Mouse (Mus musculus) T-helper 1 cell (primary cell): ENCODE data around the gene Dqx1.

Experiments
- in situ Hi-C: fragments of 300-600 bp; cut with MboI, MseI; formaldehyde crosslinking; loops from one replicate; pipeline ENCODE4 v1.15.1; 2025; ENCODE audit warnings: high pct_unique_total_duplicates

Dqx1 gene

GRCm38 (mm10) chr6:83070311-83071219 lies 12.9 kb downstream of the Dqx1 start:
- in situ Hi-C loops: no loop called here

DNA sequence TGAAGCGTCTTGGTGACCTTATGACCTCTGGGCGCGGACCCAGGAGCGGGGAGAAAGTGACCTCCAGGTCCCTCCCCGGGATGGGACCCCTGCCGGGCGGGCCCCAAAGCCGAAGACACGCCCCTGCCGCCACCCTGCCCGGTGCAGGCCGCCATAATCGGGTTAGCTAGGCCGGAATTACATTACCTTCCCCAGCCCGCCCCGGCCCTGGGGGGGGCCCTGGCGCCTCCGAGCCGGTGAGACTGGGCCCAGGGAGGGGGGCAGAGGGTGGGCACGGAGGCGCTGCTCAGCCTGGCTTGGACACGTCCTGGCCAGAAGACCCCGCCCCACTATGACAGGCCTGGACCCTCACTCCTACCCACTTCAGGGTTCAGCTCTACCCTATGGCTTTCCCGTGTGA lies 13.6 kb downstream of the Dqx1 start:
- in situ Hi-C loops: no loop called here

- in situ Hi-C loops: no loop called here
Measured at GRCm38 (mm10) chr6:83074979-83075378, 17.3 kb downstream of the Dqx1 start.

- in situ Hi-C loops: no loop called here
Measured at GRCm38 (mm10) chr6:83077630-83078323, 20.1 kb downstream of the Dqx1 start, which contains the start of gene Pcgf1. Gene Pcgf1 (plus strand): TSS chr6:83077869.

DNA sequence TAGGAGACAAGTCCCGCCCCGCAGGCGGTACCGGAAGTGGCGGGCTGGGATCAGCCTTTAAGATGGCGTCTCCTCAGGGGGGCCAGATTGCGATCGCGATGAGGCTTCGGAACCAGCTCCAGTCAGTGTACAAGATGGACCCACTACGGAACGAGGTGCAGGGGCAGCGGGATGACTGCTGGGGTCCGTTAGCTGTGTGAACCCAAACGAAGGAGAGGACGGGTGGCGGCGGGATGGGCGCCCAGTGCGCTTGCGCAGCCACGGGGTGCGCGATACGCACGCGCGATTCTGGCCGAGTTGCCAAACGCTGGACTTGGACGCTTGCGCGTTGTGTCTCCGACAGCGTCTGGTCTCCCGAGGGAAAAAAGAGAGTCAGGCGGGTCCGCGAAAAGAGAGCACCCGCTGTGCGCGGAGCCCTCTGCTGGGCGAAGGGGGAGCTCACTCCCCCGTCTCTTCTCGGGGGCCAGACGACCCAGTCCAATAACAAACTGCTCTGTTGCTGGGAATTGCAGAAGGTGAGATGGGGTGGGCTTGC lies 20.7 kb downstream of the Dqx1 start:
- in situ Hi-C loops: no loop called here

DNA sequence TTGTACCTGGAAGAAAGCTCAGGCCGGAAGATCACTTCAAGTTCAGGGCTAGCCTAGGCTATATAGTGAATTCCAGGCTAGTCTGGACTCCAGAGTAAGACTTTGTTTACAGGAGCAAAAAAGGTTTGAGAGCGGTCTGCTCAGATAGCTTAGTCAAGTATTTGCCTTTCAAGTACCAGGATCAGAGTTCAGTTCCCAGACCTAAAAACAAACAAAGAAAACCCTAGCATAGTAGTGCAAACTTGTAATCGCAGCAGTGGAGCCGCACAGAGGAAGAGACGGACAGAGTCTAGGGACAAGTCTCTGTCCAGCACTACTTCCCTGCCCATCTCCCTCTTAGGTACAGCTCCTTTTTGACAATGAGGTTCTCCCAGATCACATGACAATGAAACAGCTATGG lies 22.6 kb downstream of the Dqx1 start:
- in situ Hi-C loops: no loop called here

DNA sequence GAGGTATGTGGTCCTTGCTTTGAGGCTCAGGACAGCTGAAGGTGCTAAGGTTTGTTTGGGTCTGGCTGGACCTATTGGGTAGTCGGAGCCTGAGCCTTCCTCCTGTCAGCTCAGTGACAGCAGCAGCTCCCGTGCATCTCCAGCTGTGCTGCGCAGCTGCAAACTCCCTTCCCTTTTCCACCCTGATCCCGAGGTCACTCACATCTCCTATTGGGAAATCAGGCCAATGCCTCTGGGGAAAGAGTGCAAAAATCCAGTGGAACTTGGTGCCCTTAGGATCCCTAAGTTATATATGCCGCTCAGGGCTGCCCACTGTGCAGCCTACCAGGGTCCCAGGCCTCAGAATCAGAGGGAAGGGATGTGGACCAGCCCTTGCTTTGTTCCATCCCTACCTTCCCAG lies 25.9 kb downstream of the Dqx1 start:
- in situ Hi-C loops: no loop called here

GRCm38 (mm10) chr6:83084477-83084876 lies 26.8 kb downstream of the Dqx1 start:
- in situ Hi-C loops: no loop called here

DNA sequence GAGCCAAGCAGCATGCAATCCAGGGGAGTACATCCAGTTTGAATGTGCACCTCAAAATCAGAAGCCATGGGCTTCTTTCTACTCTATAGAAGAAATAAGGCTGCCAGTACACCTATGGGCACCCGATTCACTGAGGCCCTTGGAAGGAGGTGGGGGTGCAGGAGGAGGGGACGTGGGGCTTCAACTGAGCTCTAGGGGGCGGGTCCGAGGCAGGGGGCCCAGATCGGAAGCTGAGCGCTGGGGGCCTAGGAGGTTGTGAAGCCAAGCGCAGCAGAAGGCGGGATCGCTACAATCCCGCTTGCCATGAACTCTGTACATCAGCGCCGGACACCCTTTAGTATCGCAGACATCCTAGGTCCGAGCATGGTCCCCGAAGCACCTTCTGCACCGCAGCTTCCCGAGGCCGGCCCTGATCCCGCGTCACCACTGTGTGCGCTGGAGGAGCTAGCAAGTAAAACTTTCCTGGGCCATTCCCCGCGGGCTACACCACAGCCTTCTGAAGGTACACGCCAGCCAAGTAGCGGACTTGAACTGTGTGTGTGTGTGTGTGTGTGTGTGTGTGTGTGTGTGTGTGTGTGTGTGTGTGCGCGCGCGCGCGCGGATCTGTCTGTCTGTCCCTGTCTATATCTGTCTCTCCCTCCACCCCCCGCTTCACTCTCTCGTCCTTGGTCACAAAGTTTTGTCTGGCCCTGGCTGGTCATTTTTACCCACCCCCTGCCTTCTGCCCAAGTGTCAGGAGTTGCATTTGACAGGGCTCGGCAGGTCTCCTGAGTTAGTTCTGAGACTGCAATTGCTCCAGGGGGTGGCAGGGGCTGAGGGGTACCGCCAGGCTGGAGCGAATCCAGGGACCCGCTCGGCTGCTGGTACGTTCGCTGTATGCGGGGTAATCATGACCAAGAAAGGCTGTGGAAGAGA lies 28.7 kb downstream of the Dqx1 start, which contains the start of gene Lbx2:
Gene Lbx2, plus strand, starts transcription at position 247 of the 915 bp plus-strand sequence.
- in situ Hi-C loops: no loop called here

DNA sequence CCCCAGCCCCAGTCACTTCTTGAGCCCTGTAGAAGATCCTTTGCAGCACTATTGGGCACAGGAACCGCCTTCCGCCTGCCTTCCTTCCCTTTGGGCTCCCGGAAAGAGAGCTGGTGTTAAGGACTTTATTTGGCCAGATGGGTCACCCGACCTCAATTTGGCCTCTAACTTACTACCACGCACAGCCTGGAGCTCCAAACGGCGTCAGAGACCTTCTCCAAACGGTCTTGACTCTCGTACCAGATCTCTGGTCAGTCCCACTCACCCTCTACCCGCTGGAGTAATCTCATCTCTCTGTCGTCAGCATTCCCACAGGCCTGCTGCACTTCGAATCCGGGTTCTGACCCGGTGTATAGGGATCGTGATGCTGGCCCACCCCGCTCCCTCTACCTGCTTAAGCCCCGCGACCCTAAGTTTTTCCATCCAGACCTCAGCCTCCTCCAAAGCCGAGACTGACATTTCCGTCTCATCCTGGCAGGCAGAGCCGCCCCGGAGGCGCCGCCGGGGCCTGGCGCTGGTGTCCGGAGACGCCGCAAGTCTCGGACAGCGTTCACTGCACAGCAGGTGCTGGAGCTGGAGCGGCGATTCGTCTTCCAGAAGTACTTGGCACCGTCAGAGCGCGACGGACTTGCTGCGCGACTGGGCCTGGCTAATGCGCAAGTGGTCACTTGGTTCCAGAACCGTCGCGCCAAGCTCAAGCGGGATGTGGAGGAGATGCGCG lies 29.7 kb downstream of the Dqx1 start:
- in situ Hi-C loops: no loop called here

- in situ Hi-C loops: no loop called here
Measured at GRCm38 (mm10) chr6:83087926-83088260, 30.2 kb downstream of the Dqx1 start.

- in situ Hi-C loops: no loop called here
Measured at GRCm38 (mm10) chr6:83092416-83093127, 34.9 kb downstream of the Dqx1 start.

DNA sequence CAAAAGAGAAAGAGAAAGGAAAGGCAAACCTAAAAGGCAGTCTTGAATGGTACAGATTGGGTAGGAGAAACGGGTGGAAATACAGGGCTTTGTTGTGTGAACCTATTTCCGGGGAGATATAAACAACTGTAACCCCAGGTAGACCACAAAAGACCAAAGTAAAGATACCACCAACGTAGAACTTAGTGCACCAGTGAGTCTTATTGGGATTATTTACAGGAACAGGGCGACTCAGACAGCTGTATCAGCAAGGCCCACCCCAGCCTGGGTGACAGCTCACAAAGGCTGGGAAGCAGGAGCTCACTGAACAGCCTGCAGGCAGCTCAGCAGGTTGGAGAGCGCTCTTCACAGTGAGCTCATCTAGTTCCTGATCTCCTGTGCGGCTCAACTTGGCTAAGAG lies 38.3 kb downstream of the Dqx1 start:
- in situ Hi-C loops: no loop called here

DNA sequence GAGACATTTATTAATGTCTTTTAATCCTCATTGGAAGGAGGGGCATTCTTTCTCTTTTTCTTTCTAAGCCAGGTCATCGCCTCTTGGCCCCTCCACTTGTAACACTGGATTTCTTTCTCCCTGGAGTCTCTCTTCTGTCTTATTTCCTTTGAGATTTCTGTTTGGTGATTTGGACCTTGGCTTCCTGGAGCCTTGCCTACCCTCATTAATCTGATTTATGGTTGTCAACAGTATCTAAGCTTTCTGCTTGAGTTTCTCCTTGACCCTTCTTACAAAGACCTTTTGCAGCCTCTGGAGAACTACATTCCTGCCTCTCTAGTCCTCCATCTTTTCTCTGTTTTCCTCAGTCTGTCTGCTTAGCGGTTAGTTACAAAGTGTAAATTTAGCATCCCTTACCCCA lies 40.8 kb downstream of the Dqx1 start:
- in situ Hi-C loops: no loop called here

GRCm38 (mm10) chr6:83101316-83101687 lies 43.7 kb downstream of the Dqx1 start, which contains the start of the genes Ccdc142 and Gm42688:
Gene Ccdc142 (plus strand): TSS chr6:83101601.
Gene Gm42688 (plus strand): TSS chr6:83101617.
- in situ Hi-C loops: loop anchor here (5.0 kb wide), 1 partner anchor 179 kb away; no protein-coding TSS in a partner anchor

DNA sequence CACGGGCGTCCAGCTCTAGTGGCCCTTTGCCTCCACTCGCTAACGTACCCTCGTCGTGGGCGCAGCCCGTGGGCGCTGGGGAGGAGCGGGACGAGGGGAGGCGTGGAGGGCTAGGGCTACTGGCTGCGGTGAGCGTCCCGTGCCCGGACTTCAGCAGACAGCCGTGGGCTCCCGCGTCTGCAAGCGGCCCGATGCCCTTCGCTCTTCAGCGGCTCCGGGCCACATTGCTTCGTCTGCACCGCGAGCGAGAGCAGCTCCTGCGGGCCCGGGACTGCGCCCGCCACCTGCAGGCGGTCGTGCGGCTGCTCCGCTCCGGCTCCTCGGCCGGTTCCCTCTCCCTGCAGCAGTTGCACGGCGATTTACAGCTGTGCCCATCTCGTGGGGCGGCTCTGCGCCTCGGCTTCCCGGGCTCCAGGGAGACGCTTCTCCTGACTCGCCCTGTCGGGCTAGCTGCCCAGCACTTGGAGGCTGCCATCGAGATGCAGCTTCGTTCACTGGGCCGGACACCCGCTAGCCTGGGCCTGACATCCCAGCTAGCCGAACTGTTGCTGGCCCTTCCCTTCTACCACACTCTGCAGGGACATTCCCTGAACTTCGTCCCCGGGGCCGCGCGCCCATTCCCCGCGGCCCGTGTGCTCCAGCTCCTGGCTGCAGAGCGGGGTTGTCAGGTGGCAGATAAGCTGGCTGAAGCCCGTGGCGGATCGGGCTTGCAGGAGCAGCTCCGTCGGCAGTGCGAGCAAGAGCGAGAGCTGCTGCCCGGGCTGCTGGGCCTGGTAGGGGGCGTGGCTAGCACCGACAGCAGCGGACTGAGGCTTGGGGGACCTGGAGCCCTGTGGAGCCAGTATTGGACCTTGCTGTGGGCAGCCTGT lies 44.3 kb downstream of the Dqx1 start:
- in situ Hi-C loops: loop anchor here (5.0 kb wide), 1 partner anchor 180 kb away; no protein-coding TSS in a partner anchor

DNA sequence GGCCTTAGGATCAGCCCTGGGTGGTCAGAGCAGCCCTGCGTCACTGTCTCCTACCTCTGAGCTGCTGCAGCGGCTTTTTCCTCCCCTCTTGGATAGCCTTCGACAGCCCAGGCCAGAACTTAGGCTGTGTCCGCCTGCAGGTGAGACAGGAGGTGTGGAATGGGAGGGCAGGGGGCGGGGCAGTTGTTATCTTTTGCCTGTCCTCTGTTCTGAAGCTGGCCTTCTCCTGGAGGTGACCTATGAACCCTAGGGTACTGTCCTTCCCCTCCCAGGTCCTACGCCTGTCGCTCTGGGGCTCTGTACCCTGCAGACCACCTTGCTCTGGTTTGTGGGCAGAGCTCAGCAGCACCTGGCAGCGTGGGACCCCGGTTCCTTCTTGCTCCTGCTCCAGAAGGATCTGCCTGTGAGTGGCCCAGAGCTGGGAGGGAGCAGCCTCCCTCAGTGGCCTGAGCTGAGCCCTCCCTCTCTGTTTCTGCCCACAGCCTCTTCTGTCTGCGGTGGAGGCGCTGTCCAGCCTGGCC lies 45.5 kb downstream of the Dqx1 start:
- in situ Hi-C loops: loop anchor here (5.0 kb wide), 1 partner anchor 181 kb away; no protein-coding TSS in a partner anchor

GRCm38 (mm10) chr6:83104158-83104557 lies 46.5 kb downstream of the Dqx1 start:
- in situ Hi-C loops: loop anchor here (5.0 kb wide), 1 partner anchor 182 kb away; no protein-coding TSS in a partner anchor
